Mouse (Mus musculus) stomach, postnatal 0 days (tissue): Measurements from ENCODE around the gene Kif3a. TPM values are rescaled to one million over a fixed set of nuclear protein-coding genes. Genes with fewer than 3 reads are reported as not detected.
A peak's percentile ranks its signal among the peaks of the same experiment; 100 is the strongest.

ENCODE experiments used
- ATAC-seq: fragments of 200-750 bp; cut with Nextera tagmentation; 2 replicates; pipeline ENCODE4 v1.8.0; 2017; ENCODE audit not compliant: low FRiP score, low TSS enrichment
- DNase-seq: peaks from one replicate; pipeline ENCODE4 v3.0.0-alpha.2; 2016; ENCODE audit warnings: low spot score
- H3K27ac ChIP-seq: fragments of 300-500 bp; sonication (generic); replicated peaks from 2 replicates; pipeline ENCODE4 v1.5.1; 2014; ENCODE audit warnings: mild to moderate bottlenecking, control low read depth
- H3K27me3 ChIP-seq: fragments of 300-500 bp; sonication (generic); 2 replicates; pipeline ENCODE4 v1.6.1; 2014; ENCODE audit warnings: low read length; ENCODE audit not compliant: control insufficient read depth, insufficient read depth
- H3K36me3 ChIP-seq: fragments of 300-500 bp; sonication (generic); 2 replicates; pipeline ENCODE4 v1.6.1; 2014; ENCODE audit warnings: low read length, mixed read lengths; ENCODE audit not compliant: control insufficient read depth, insufficient read depth
- H3K4me1 ChIP-seq: fragments of 300-500 bp; sonication (generic); replicated peaks from 2 replicates; pipeline ENCODE4 v1.6.1; 2014; ENCODE audit warnings: antibody characterized with exemption; ENCODE audit not compliant: control insufficient read depth, insufficient read depth
- H3K4me2 ChIP-seq: fragments of 300-500 bp; sonication (generic); replicated peaks from 2 replicates; pipeline ENCODE4 v1.6.1; 2014; ENCODE audit warnings: low read depth, mild to moderate bottlenecking, control low read depth, moderate library complexity
- H3K4me3 ChIP-seq: fragments of 300-500 bp; sonication (generic); 2 replicates; pipeline ENCODE4 v1.5.1; 2014; ENCODE audit warnings: low read depth, low read length, control low read depth
- H3K9ac ChIP-seq: fragments of 300-500 bp; sonication (generic); 2 replicates; pipeline ENCODE4 v1.6.1; 2014; ENCODE audit warnings: mild to moderate bottlenecking, low read length, control low read depth, mixed read lengths
- H3K9me3 ChIP-seq: fragments of 300-500 bp; sonication (generic); 2 replicates; pipeline ENCODE4 v1.6.1; 2016; ENCODE audit warnings: low read length; ENCODE audit not compliant: control insufficient read depth
- CTCF ChIP-seq: IDR thresholded peaks from 2 replicates; pipeline ENCODE4 v1.5.1; 2016; ENCODE audit warnings: antibody characterized with exemption, low read depth, mild to moderate bottlenecking, moderate library complexity
- EP300 ChIP-seq: optimal IDR thresholded peaks from 2 replicates; pipeline ENCODE3; 2016; ENCODE audit warnings: antibody characterized with exemption
- WGBS: fragments of 180-500 bp; shearing (Covaris S2); extraction: QIAGEN DNeasy Blood & Tissue Kit; methylation state at CpG from one replicate; pipeline ENCODE4 v1.1.7; 2014; 5-methylcytosine and 5-hydroxymethylcytosine counted together
- polyA plus RNA-seq: library from polyadenylated mRNA; unstranded; fragments of >200 nt; fragmentation: Nextera tagmentation; extraction: Ambion mirVana; gene quantifications from 2 replicates; pipeline ENCODE4 v1.2.1, GENCODE M21; 2015

Kif3a gene
- polyA plus RNA-seq, 1 experiment from 2014 or later: 25.3 TPM

- DNase-seq (no peak), ATAC-seq (no peak)
- H3K4me3 ChIP-seq: no peak overlapping the region
- H3K27me3 ChIP-seq: no peaks in the 10 kb centered on the region
- no peak for TF ChIP-seq EP300
- TF ChIP-seq CTCF: no peak
- no peak overlapping the region for H3K4me2 ChIP-seq
- no peaks in the 10 kb centered on the region; the same call in 1 of the 2 replicates for H3K4me1 ChIP-seq
- H3K36me3 ChIP-seq: no peaks in the 10 kb centered on the region
- H3K9ac ChIP-seq: no peak overlapping the region
- H3K9me3 ChIP-seq: no peaks in the 10 kb centered on the region; the same call in 1 of the 2 replicates
- WGBS: 70% methylated on average over 2 of the region's 2 CpGs
- no peak overlapping the region for H3K27ac ChIP-seq
Measured at GRCm38 (mm10) chr11:53561986-53562385, 5.2 kb upstream of the Kif3a start.

- Histone ChIP-seq H3K27me3 (no peaks in the 10 kb centered on the region), H3K27ac (no peak overlapping the region), H3K36me3 (no peaks in the 10 kb centered on the region), H3K9ac (no peak overlapping the region), H3K4me1 (no peaks in the 10 kb centered on the region; the same call in 1 of the 2 replicates), H3K4me2 (peak overlapping the region; percentile 85), H3K4me3 (no peak overlapping the region), H3K9me3 (no peaks in the 10 kb centered on the region; the same call in 1 of the 2 replicates)
- TF ChIP-seq EP300: no peak
- no peak for TF ChIP-seq CTCF
- WGBS: 86% methylated on average over 4 of the region's 4 CpGs
- DNase-seq (no peak), ATAC-seq (no peak)
Measured at GRCm38 (mm10) chr11:53566646-53567045, 533 bp upstream of the Kif3a start.

- 100% methylated on average over 3 of the region's 3 CpGs for WGBS
- H3K27me3 ChIP-seq: no peaks in the 10 kb centered on the region
- H3K4me2 ChIP-seq: no peak overlapping the region
- no peaks in the 10 kb centered on the region for H3K4me1 ChIP-seq
- TF ChIP-seq CTCF: peak; percentile 30; the same call in 1 of the 2 replicates
- TF ChIP-seq EP300: no peak
- H3K9ac ChIP-seq: no peak overlapping the region
- peaks cover 17% of the 10 kb centered on the region for H3K36me3 ChIP-seq
- no peak overlapping the region for H3K4me3 ChIP-seq
- ATAC-seq (no peak), DNase-seq (no peak)
- H3K27ac ChIP-seq: no peak overlapping the region
- H3K9me3 ChIP-seq: no peaks in the 10 kb centered on the region
Measured at GRCm38 (mm10) chr11:53580562-53580961, 13.4 kb downstream of the Kif3a start.

GRCm38 (mm10) chr11:53583151-53583550 is 16.0 kb downstream of the Kif3a start:
- Histone ChIP-seq H3K4me3 (no peak overlapping the region), H3K4me1 (no peaks in the 10 kb centered on the region), H3K9me3 (no peaks in the 10 kb centered on the region), H3K36me3 (peaks cover 17% of the 10 kb centered on the region), H3K27me3 (no peaks in the 10 kb centered on the region), H3K27ac (no peak overlapping the region), H3K9ac (no peak overlapping the region), H3K4me2 (no peak overlapping the region)
- no peak for ATAC-seq
- WGBS: 55% methylated on average over 10 of the region's 10 CpGs
- TF ChIP-seq CTCF (peak; percentile 62), EP300 (no peak)
- no peak for DNase-seq

- H3K27ac ChIP-seq: no peak overlapping the region
- H3K27me3 ChIP-seq: no peaks in the 10 kb centered on the region
- DNase-seq (peak; percentile 23), ATAC-seq (no peak)
- WGBS: 55% methylated on average over 3 of the region's 3 CpGs
- no peaks in the 10 kb centered on the region for H3K4me1 ChIP-seq
- no peak overlapping the region for H3K4me2 ChIP-seq
- TF ChIP-seq CTCF: peak; percentile 79
- no peak for TF ChIP-seq EP300
- peaks cover 10% of the 10 kb centered on the region; the same call in 1 of the 2 replicates for H3K36me3 ChIP-seq
- no peak overlapping the region for H3K4me3 ChIP-seq
- H3K9me3 ChIP-seq: no peaks in the 10 kb centered on the region
- H3K9ac ChIP-seq: no peak overlapping the region
Measured at GRCm38 (mm10) chr11:53584849-53585248, 17.7 kb downstream of the Kif3a start.

GRCm38 (mm10) chr11:53585510-53585909 is 18.3 kb downstream of the Kif3a start:
- no peak overlapping the region for H3K27ac ChIP-seq
- TF ChIP-seq EP300: no peak
- no peak for TF ChIP-seq CTCF
- no peak overlapping the region for H3K4me3 ChIP-seq
- 91% methylated on average over 6 of the region's 6 CpGs for WGBS
- H3K27me3 ChIP-seq: no peaks in the 10 kb centered on the region
- no peak overlapping the region for H3K4me2 ChIP-seq
- H3K36me3 ChIP-seq: peaks cover 10% of the 10 kb centered on the region; the same call in 1 of the 2 replicates
- no peaks in the 10 kb centered on the region for H3K9me3 ChIP-seq
- DNase-seq (no peak), ATAC-seq (no peak)
- no peaks in the 10 kb centered on the region for H3K4me1 ChIP-seq
- no peak overlapping the region for H3K9ac ChIP-seq
